Comparison of ENCODE assay signal across 28 mouse cellular contexts in the genomic region with DNA sequence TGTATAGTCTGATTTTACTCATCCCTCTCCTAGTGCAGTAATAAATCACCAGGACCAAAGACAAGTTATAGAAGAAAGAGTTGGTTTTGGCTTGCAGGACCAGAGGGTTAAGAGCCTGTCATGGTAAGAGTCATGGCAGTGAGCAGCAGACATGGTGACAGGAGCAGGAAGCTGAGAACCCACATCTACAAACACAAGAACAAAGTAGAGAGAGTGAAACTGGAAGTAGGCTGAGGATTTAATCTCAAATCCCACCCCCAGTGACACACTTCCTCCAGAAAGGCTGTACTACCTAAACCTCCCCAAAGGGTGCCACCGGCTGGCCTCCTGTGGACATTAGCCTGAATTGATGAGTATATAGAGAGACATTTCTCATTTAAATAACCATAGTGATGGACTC. TPM values are rescaled to one million over a fixed set of nuclear protein-coding genes. Genes with fewer than 3 reads are reported as not detected.
DNase-seq lines count a peak whose midpoint lies in the region; ATAC-seq and TF ChIP-seq lines count a peak whose summit lies in the region.
"Had no signal": no experiment of that assay in that cellular context is flagged by ENCODE, and none has a peak within 500 bp of the region (broad histone marks: within the 10 kb centered on the region; RNA-seq: fewer than 3 reads in every experiment).

No protein-coding gene starts in this region.

- no peaks in the 10 kb centered on the region; the same call in 1 of the 2 replicates for H3K4me1 ChIP-seq in embryonic fibroblast, embryonic 13.5 days (ENCODE audit: control insufficient read depth, insufficient read depth, low read length)
- H3K4me1 ChIP-seq: heart, embryonic 12.5 days; heart, embryonic 15.5 days had no signal

- 0 out of 2 replicates have a peak, but pooled peaks have one; percentile 21 for ATAC-seq in megakaryocyte, adult 5-6 weeks (ENCODE audit: poor library complexity, severe bottlenecking)
- ATAC-seq: forebrain, embryonic 14.5 days; forebrain, postnatal 0 days; hindbrain, postnatal 0 days; inflammation-experienced regulatory T-cells, adult 6 months; Patski had no signal

- no peak for TF ChIP-seq POLR2A in embryonic fibroblast, embryonic 13.5 days (IDR thresholded peaks at IDR 0.05; ENCODE audit: low read depth, low read length)

- H3K27ac ChIP-seq in embryonic fibroblast, embryonic 13.5 days (ENCODE audit: insufficient read depth, low read length): peak overlapping the region; percentile 9
- H3K27ac ChIP-seq: gastrocnemius, adult 2 months; heart, embryonic 15.5 days; hindbrain, embryonic 14.5 days; hindbrain, postnatal 0 days had no signal

- H3K4me3 ChIP-seq in embryonic fibroblast, embryonic 13.5 days (ENCODE audit: insufficient read depth, low read length): no peak overlapping the region
- H3K4me3 ChIP-seq: gastrocnemius, adult 2 months; heart, embryonic 12.5 days; heart, embryonic 15.5 days had no signal

- peak; percentile 14 for DNase-seq in 416B (ENCODE audit: low read depth)
- no peak for DNase-seq in right cerebral cortex, adult 2 months (ENCODE audit: low spot score in 2 of 2)
- no peak for DNase-seq in yolk sac, embryonic 10.5 days (ENCODE audit: low spot score)
- DNase-seq in heart, postnatal 10 days: no peak
- DNase-seq: adrenal gland, adult 2 months; adrenal gland, postnatal 14 days; B cell, adult 2 months; cerebellum, adult 11-12 months; cerebellum, adult 8-10 months; cerebellum, postnatal 10 days; cerebellum, postnatal 36 days; forebrain, postnatal 0 days; gastrocnemius, adult 2 months; gastrocnemius, postnatal 14 days; heart, adult 18-20 months; heart, postnatal 14 days; heart, postnatal 4 days had no signal

- intact Hi-C loops in heart, postnatal 10 days (cut with DNase I): no loop called here

- no peak for TF ChIP-seq CTCF in embryonic fibroblast, embryonic 13.5 days (IDR thresholded peaks at IDR 0.05; ENCODE audit: borderline replicate concordance, insufficient read depth, low read length)

RNA-seq across cellular contexts. Expression of gene Enpp5, which starts 17.8 kb away (rescaled TPM):
- polyA plus RNA-seq in embryonic fibroblast, embryonic 13.5 days (2011; ENCODE audit: insufficient read length, low read depth, missing spikeins): 35.6 and 44.1 TPM in 2 replicates
- total RNA-seq in megakaryocyte, adult 5-6 weeks (2015): 1.2 and 1.4 TPM in 2 replicates
- total RNA-seq in megakaryocyte, adult 5-6 weeks (2017): 2.2 and 4.5 TPM in 2 replicates
- total RNA-seq in heart, postnatal 10 days (2021): 1 to 10 TPM; 9.2 to 9.4 TPM
- total RNA-seq: CH12.LX had no signal
- polyA plus RNA-seq: G1E had no signal

RNA-seq across cellular contexts. Expression of gene Enpp4, which starts 44.8 kb away (rescaled TPM):
- 5.1 and 8.6 TPM in 2 replicates for polyA plus RNA-seq in embryonic fibroblast, embryonic 13.5 days (2011; ENCODE audit: insufficient read length, low read depth, missing spikeins)
- 2.1 and 4.2 TPM in 2 replicates for total RNA-seq in megakaryocyte, adult 5-6 weeks (2015)
- 2.5 and 3.0 TPM in 2 replicates for total RNA-seq in megakaryocyte, adult 5-6 weeks (2017)
- 10 to 100 TPM; 16.6 to 16.8 TPM for total RNA-seq in heart, postnatal 10 days (2021)
- polyA plus RNA-seq: G1E had no signal
